Mouse (Mus musculus) brain, embryonic 14.5 days (tissue): ENCODE measurements around the gene Adamts9.

Experiments
- CTCF ChIP-seq: fragments of 200-500 bp; IDR thresholded peaks from 2 replicates; pipeline ENCODE4 v1.5.1; 2012; ENCODE audit warnings: inconsistent platforms, mild to moderate bottlenecking, moderate library complexity, borderline replicate concordance; ENCODE audit not compliant: insufficient read depth, insufficient read length; ENCODE audit errors: extremely low read depth
- POLR2A ChIP-seq: fragments of 200-500 bp; IDR thresholded peaks from 2 replicates; pipeline ENCODE4 v1.6.1; 2012; ENCODE audit warnings: mild to moderate bottlenecking, inconsistent platforms, borderline replicate concordance; ENCODE audit not compliant: poor library complexity, insufficient read depth, insufficient read length, severe bottlenecking; ENCODE audit errors: extremely low read depth

DNA sequence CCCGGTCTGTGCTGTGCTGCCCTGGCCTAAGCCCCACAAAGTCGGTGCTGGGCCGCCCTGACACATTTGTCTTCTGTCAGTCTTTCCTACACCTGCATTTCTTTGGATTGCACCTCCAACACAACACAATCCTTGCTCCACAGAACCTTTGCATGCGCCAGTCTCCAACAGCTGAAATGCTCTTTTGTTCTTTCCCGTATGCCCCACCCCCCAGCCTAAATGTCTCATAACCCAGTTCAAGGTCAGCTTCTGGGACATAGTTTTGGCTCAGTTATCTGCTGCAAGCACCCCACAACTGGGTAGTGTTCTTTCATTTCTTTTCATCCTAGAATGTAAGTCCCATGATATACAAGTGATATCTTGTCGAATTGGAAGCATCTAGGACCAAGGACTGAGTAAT, 161.8 kb downstream of the Adamts9 start:
- no peak for TF ChIP-seq CTCF
- no peak for TF ChIP-seq POLR2A
